Mouse (Mus musculus) midbrain, embryonic 15.5 days (tissue): Measurements from ENCODE around the gene Hras. TPM values are rescaled to one million over a fixed set of nuclear protein-coding genes. Genes with fewer than 3 reads are reported as not detected.
A peak's percentile ranks its signal among the peaks of the same experiment; 100 is the strongest.

ENCODE experiments used
- microRNA counts: library from miRNA; unstranded; fragments of <30 nt; microRNA quantifications from one replicate; lab custom pipeline; 2016
- microRNA-seq: library from miRNA; unstranded; fragments of <30 nt; microRNA quantifications from one replicate; pipeline ENCODE4, GENCODE M21; 2016
- polyA plus RNA-seq: library from polyadenylated mRNA; unstranded; fragments of >200 nt; fragmentation: Nextera tagmentation; extraction: Ambion mirVana; gene quantifications from 2 replicates; pipeline ENCODE4 v1.2.1, GENCODE M21; 2015

The Hras gene
- polyA plus RNA-seq, 1 experiment from 2014 or later = 181 TPM

MicroRNA genes within 50 kb of the gene (microRNA counts, 519-probe panel; counts per million panel counts)
- 2,973 counts per million, percentile 66 among the panel's probes with 10 or more counts for microRNA mmu-miR-210 (lab: Ali Mortazavi, UCI)

Small RNAs within 50 kb of the gene (microRNA-seq; reads per million reads assigned to microRNA genes)
- gene Mir210 = 300 reads per million, percentile 65 among the genes with 10 or more reads in this experiment

Other genes with a start within 250 kb of the Hras start
- gene Ifitm5, start 243.7 kb downstream of the Hras start, polyA plus RNA-seq = 0.65 and 1.1 TPM in 2 replicates
- not detected in 2 replicates for gene Gm45717, start 238.1 kb downstream of the Hras start, polyA plus RNA-seq
- 135 and 145 TPM in 2 replicates for gene Ifitm2, start 238.0 kb downstream of the Hras start, polyA plus RNA-seq
- 14.9 and 18.8 TPM in 2 replicates for gene Ifitm1, start 226.8 kb downstream of the Hras start, polyA plus RNA-seq
- 40.9 and 59.9 TPM in 2 replicates for gene Ifitm3, start 183.2 kb downstream of the Hras start, polyA plus RNA-seq
- 0.99 and 1.4 TPM in 2 replicates for gene Ifitm6, start 176.1 kb downstream of the Hras start, polyA plus RNA-seq
- gene Gm17387, start 164.9 kb downstream of the Hras start, polyA plus RNA-seq = not detected in 2 replicates
- gene B4galnt4, start 132.9 kb downstream of the Hras start, polyA plus RNA-seq = 59.2 and 64.1 TPM in 2 replicates
- gene Pkp3, start 115.8 kb downstream of the Hras start, polyA plus RNA-seq = 0.84 TPM in 1 of 2 replicates, not detected in the other
- gene Sigirr, start 93.4 kb downstream of the Hras start, polyA plus RNA-seq = 2.3 and 2.7 TPM in 2 replicates
- 0.36 and 0.42 TPM in 2 replicates for gene Ano9, start 76.2 kb downstream of the Hras start, polyA plus RNA-seq
- 83.3 and 86.2 TPM in 2 replicates for gene Ptdss2, start 71.6 kb downstream of the Hras start, polyA plus RNA-seq
- gene Rnh1, start 21.1 kb downstream of the Hras start, polyA plus RNA-seq = 40.6 and 44.4 TPM in 2 replicates
- gene Lrrc56, start 152 bp upstream of the Hras start, polyA plus RNA-seq = 12.8 and 13.8 TPM in 2 replicates
- 0.87 and 1.4 TPM in 2 replicates for gene Lmntd2, start 20.1 kb upstream of the Hras start, polyA plus RNA-seq
- 24.0 and 26.3 TPM in 2 replicates for gene Rassf7, start 21.9 kb upstream of the Hras start, polyA plus RNA-seq
- 77.3 and 85.7 TPM in 2 replicates for gene Phrf1, start 34.8 kb upstream of the Hras start, polyA plus RNA-seq
- gene Irf7, start 72.5 kb upstream of the Hras start, polyA plus RNA-seq = 2.1 and 4.2 TPM in 2 replicates
- not detected in 2 replicates for gene Cdhr5, start 82.8 kb upstream of the Hras start, polyA plus RNA-seq
- gene Sct, start 85.1 kb upstream of the Hras start, polyA plus RNA-seq = 1.6 and 1.8 TPM in 2 replicates
- gene Drd4, start 98.0 kb upstream of the Hras start, polyA plus RNA-seq = 0.74 and 0.96 TPM in 2 replicates
- gene Deaf1, start 133.7 kb upstream of the Hras start, polyA plus RNA-seq = 224 and 234 TPM in 2 replicates
- 63.0 and 63.3 TPM in 2 replicates for gene Tmem80, start 133.7 kb upstream of the Hras start, polyA plus RNA-seq
- 0.49 and 0.66 TPM in 2 replicates for gene Eps8l2, start 144.9 kb upstream of the Hras start, polyA plus RNA-seq
- gene Taldo1, start 198.2 kb upstream of the Hras start, polyA plus RNA-seq = 292 and 298 TPM in 2 replicates
- 57.2 and 59.5 TPM in 2 replicates for gene Gatd1, start 220.1 kb upstream of the Hras start, polyA plus RNA-seq
- 111 and 113 TPM in 2 replicates for gene Cend1, start 235.5 kb upstream of the Hras start, polyA plus RNA-seq
- gene Slc25a22, start 243.9 kb upstream of the Hras start, polyA plus RNA-seq = 109 and 120 TPM in 2 replicates